Mouse (Mus musculus): ENCODE results near the gene Tecrl.

DNA sequence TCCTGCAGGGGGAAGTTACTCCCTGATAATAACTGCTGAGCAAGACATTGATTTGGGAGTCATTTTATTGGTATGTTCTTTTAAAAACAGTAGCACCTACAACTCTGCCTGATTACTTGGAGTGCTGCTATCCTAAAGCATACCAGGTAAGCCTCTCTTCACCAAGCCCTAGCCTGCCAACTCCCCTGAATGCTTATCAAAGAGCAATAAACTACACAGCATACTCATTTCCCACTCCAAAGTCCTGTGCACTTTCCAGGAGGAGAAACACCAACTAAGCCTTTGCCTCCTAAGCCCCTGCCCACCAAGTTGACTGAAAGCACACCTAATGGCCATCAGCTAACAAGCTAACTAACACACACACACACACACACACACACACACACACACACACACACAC, 94.9 kb downstream of the Tecrl start:
- no peak for TF ChIP-seq CTCF (IDR thresholded peaks at IDR 0.05; ENCODE audit: borderline replicate concordance, extremely low read depth, insufficient read depth, insufficient read length)
- no peak for TF ChIP-seq POLR2A (IDR thresholded peaks at IDR 0.05; ENCODE audit: borderline replicate concordance, extremely low read depth, insufficient read depth, insufficient read length, poor library complexity, severe bottlenecking)
